Mouse (Mus musculus) bone marrow, adult 2 months (tissue): ENCODE results near the gene Asphd1.

Source experiments
- CTCF ChIP-seq: fragments of 200-500 bp; IDR thresholded peaks from 2 replicates; pipeline ENCODE4 v1.5.1; 2011; ENCODE audit warnings: low read length, control low read depth; ENCODE audit not compliant: control insufficient read depth, insufficient read depth
- POLR2A ChIP-seq: fragments of 200-500 bp; IDR thresholded peaks from 2 replicates; pipeline ENCODE4 v1.6.1; 2011; ENCODE audit warnings: low read depth, mild to moderate bottlenecking, control low read depth, low read length, borderline replicate concordance; ENCODE audit not compliant: control insufficient read depth

DNA sequence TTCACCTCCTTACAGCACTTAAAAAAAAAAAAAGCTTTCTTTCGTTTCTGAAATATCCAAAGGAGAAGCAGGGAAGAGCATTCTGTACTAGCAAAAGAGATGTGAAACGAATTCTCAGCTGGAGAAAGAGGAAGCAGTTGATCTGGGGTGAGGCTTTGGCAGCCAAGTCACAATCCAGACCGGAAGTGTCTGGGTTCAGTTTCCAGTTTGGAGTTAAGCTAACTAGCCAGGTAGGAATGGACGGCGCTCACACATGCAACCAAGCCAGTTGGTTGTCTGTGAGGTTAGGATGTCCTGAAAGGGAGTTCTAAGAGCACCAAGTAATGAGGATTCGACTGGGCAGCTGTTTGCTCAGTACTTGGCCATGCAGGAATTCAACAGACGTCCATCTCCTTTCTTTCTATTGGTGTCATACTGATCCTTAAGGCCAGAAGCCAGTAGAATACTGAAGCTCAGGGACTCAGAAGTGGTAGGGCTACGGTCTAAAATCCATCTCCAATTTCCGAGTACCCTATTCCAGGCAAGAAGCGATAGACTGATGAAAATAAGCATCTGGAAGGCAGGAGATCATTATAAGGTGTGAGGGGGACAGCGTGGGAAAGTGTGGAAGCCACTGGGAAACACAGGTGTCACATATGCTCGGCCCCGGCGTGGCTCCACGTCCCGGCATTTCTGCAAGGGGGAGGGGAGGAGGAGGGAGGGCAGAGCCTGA is 51.8 kb downstream of the Asphd1 start:
- TF ChIP-seq CTCF, result no peak
- TF ChIP-seq POLR2A, result no peak
